Mouse (Mus musculus) CH12.LX (cell line): ENCODE results near the gene Xylt1. TPM values are rescaled to one million over a fixed set of nuclear protein-coding genes. Genes with fewer than 3 reads are reported as not detected.

Experiments
- DNase-seq: peaks from one replicate; pipeline ENCODE4 v3.0.0-alpha.2; 2013; ENCODE audit errors: extremely low read depth
- H3K27ac ChIP-seq: 2 replicates; pipeline ENCODE4 v1.5.1; 2012; ENCODE audit warnings: low read depth, mild to moderate bottlenecking, control low read depth, moderate library complexity; ENCODE audit not compliant: insufficient read depth
- H3K27me3 ChIP-seq: replicated peaks from 2 replicates; pipeline ENCODE3; 2012; ENCODE audit warnings: inconsistent platforms
- H3K36me3 ChIP-seq, 2 experiments: replicated peaks in 1 of 2; 2 replicates each; pipeline versions ENCODE3 to v1.6.1; 2012; ENCODE audit warnings: inconsistent platforms in 1 of 2, low read length in 1 of 2, mild to moderate bottlenecking in 1 of 2, mixed read lengths in 1 of 2, moderate library complexity in 1 of 2; ENCODE audit not compliant: control insufficient read depth in 1 of 2, insufficient read depth in 1 of 2
- H3K4me1 ChIP-seq, 2 experiments: 2 replicates each; pipeline ENCODE4 v1.6.1; 2012; ENCODE audit warnings: inconsistent platforms in 1 of 2, moderate library complexity in 1 of 2; ENCODE audit not compliant: insufficient read depth in 2 of 2, control insufficient read depth in 1 of 2
- H3K4me2 ChIP-seq: 2 replicates; pipeline ENCODE4 v1.6.1; 2012; ENCODE audit warnings: low read depth, mild to moderate bottlenecking, control low read depth; ENCODE audit not compliant: poor library complexity, insufficient read depth, severe bottlenecking
- H3K4me3 ChIP-seq, 3 experiments: fragments of 150-350 bp in 1 of 3; sonication (generic) in 1 of 3; replicated peaks in 1 of 3; 2 replicates each; pipeline versions ENCODE3 to v1.5.1; 2011 to 2012; ENCODE audit warnings: low read depth in 2 of 3, low read length in 2 of 3, mild to moderate bottlenecking in 2 of 3, moderate library complexity in 2 of 3, control low read depth in 1 of 3, improper control_type of control experiment in 1 of 3, inconsistent platforms in 1 of 3, mixed read lengths in 1 of 3; ENCODE audit not compliant: poor library complexity in 1 of 3
- H3K79me2 ChIP-seq: replicated peaks from 2 replicates; pipeline ENCODE4 v1.6.1; 2012; ENCODE audit warnings: mild to moderate bottlenecking, moderate library complexity; ENCODE audit not compliant: control insufficient read depth, poor library complexity, insufficient read depth, severe bottlenecking; ENCODE audit errors: extremely low read depth
- H3K9ac ChIP-seq: 2 replicates; pipeline ENCODE4 v1.6.1; 2012; ENCODE audit warnings: low read depth, mild to moderate bottlenecking, control low read depth, moderate library complexity; ENCODE audit not compliant: insufficient read depth
- H3K9me3 ChIP-seq: replicated peaks from 2 replicates; pipeline ENCODE3; 2012; ENCODE audit warnings: low read length, inconsistent platforms, mixed read lengths
- BHLHE40 ChIP-seq: IDR thresholded peaks from 2 replicates; pipeline ENCODE4 v1.6.1; 2011; ENCODE audit warnings: mild to moderate bottlenecking, low read depth, low read length, improper control_type of control experiment
- CHD1 ChIP-seq: IDR thresholded peaks from 2 replicates; pipeline ENCODE4 v1.6.1; 2012; ENCODE audit warnings: low read depth, low read length, improper control_type of control experiment, inconsistent platforms
- CHD2 ChIP-seq: IDR thresholded peaks from 2 replicates; pipeline ENCODE4 v1.6.1; 2011; ENCODE audit warnings: low read length, improper control_type of control experiment
- E2F4 ChIP-seq: IDR thresholded peaks from 2 replicates; pipeline ENCODE4 v1.6.1; 2011; ENCODE audit warnings: low read depth, low read length, improper control_type of control experiment; ENCODE audit not compliant: insufficient replicate concordance
- ELF1 ChIP-seq: IDR thresholded peaks from 2 replicates; pipeline ENCODE4 v1.6.1; 2014; ENCODE audit warnings: low read depth, mild to moderate bottlenecking, inconsistent platforms, low read length, improper control_type of control experiment
- GABPA ChIP-seq: IDR thresholded peaks from 2 replicates; pipeline ENCODE4 v1.6.1; 2012; ENCODE audit warnings: low read depth, low read length, improper control_type of control experiment, inconsistent platforms; ENCODE audit not compliant: insufficient replicate concordance
- HCFC1 ChIP-seq: IDR thresholded peaks from 2 replicates; pipeline ENCODE4 v1.6.1; 2012; ENCODE audit warnings: low read depth, mild to moderate bottlenecking, inconsistent platforms, low read length, improper control_type of control experiment
- IRF4 ChIP-seq: IDR thresholded peaks from 2 replicates; pipeline ENCODE4 v1.6.1; 2014; ENCODE audit warnings: low read depth, mild to moderate bottlenecking, inconsistent platforms, low read length, improper control_type of control experiment
- JUN ChIP-seq: IDR thresholded peaks from 2 replicates; pipeline ENCODE4 v1.6.1; 2011; ENCODE audit warnings: low read depth, mild to moderate bottlenecking, low read length, improper control_type of control experiment, moderate library complexity; ENCODE audit not compliant: insufficient read depth
- KAT2A ChIP-seq: IDR thresholded peaks from 2 replicates; pipeline ENCODE4 v1.6.1; 2012; ENCODE audit warnings: low read length, improper control_type of control experiment, inconsistent platforms; ENCODE audit not compliant: insufficient replicate concordance
- MEF2A ChIP-seq: IDR thresholded peaks from 2 replicates; pipeline ENCODE4 v1.6.1; 2014; ENCODE audit warnings: low read depth, mild to moderate bottlenecking, inconsistent platforms, low read length, improper control_type of control experiment, borderline replicate concordance
- MXI1 ChIP-seq: IDR thresholded peaks from 2 replicates; pipeline ENCODE4 v1.6.1; 2011; ENCODE audit warnings: mild to moderate bottlenecking, low read depth, low read length, improper control_type of control experiment
- MYC ChIP-seq: IDR thresholded peaks from 2 replicates; pipeline ENCODE4 v1.6.1; 2011; ENCODE audit warnings: low read depth, mild to moderate bottlenecking, improper control_type of control experiment, low read length
- NELFE ChIP-seq: IDR thresholded peaks from 2 replicates; pipeline ENCODE4 v1.6.1; 2011; ENCODE audit warnings: low read depth, low read length, improper control_type of control experiment
- POLR2A ChIP-seq: IDR thresholded peaks from 2 replicates; pipeline ENCODE4 v1.6.1; 2011; ENCODE audit warnings: low read depth, mild to moderate bottlenecking, improper control_type of control experiment, low read length
- POLR2AphosphoS2 ChIP-seq: IDR thresholded peaks from 2 replicates; pipeline ENCODE4 v1.6.1; 2011; ENCODE audit warnings: low read depth, low read length, improper control_type of control experiment
- RAD21 ChIP-seq: IDR thresholded peaks from 2 replicates; pipeline ENCODE4 v1.6.1; 2011; ENCODE audit warnings: low read depth, mild to moderate bottlenecking, low read length, improper control_type of control experiment, moderate library complexity
- RCOR1 ChIP-seq: conservative IDR thresholded peaks from 2 replicates; pipeline ENCODE4 v1.6.1; 2012; ENCODE audit warnings: low read depth, mild to moderate bottlenecking, inconsistent platforms, low read length, improper control_type of control experiment
- SIN3A ChIP-seq: IDR thresholded peaks from 2 replicates; pipeline ENCODE4 v1.6.1; 2012; ENCODE audit warnings: low read length, improper control_type of control experiment, inconsistent platforms
- SMC3 ChIP-seq: IDR thresholded peaks from 2 replicates; pipeline ENCODE4 v1.6.1; 2011; ENCODE audit warnings: low read depth, low read length, improper control_type of control experiment
- TBP ChIP-seq: conservative IDR thresholded peaks from 2 replicates; pipeline ENCODE4 v1.6.1; 2011; ENCODE audit warnings: low read depth, low read length, improper control_type of control experiment
- USF1 ChIP-seq: IDR thresholded peaks from 2 replicates; pipeline ENCODE4 v1.6.1; 2014; ENCODE audit warnings: low read depth, mild to moderate bottlenecking, inconsistent platforms, low read length, improper control_type of control experiment
- USF2 ChIP-seq: conservative IDR thresholded peaks from 2 replicates; pipeline ENCODE4 v1.6.1; 2011; ENCODE audit warnings: low read depth, low read length, improper control_type of control experiment
- ZC3H11A ChIP-seq: IDR thresholded peaks from 2 replicates; pipeline ENCODE4 v1.6.1; 2012; ENCODE audit warnings: low read depth, mild to moderate bottlenecking, inconsistent platforms, low read length, improper control_type of control experiment
- ZKSCAN1 ChIP-seq: IDR thresholded peaks from 2 replicates; pipeline ENCODE4 v1.6.1; 2012; ENCODE audit warnings: low read depth, inconsistent platforms, low read length, improper control_type of control experiment, borderline replicate concordance
- ZNF384 ChIP-seq: IDR thresholded peaks from 2 replicates; pipeline ENCODE4 v1.6.1; 2012; ENCODE audit warnings: low read depth, low read length, improper control_type of control experiment, inconsistent platforms
- dilution Hi-C: fragments of 300-500 bp; cut with MboI; formaldehyde crosslinking; loops from 2 replicates; pipeline ENCODE4 v1.14.3; 2020; ENCODE audit warnings: low sequenced_read_pairs; ENCODE audit not compliant: extremely low pct_unique_long_range_greater_than_20kb, extremely low pct_ligation_motif_present
- in situ Hi-C: fragments of 300-500 bp; cut with MboI; formaldehyde crosslinking; loops from 3 replicates; pipeline ENCODE4 v1.14.3; 2019; ENCODE audit warnings: low sequenced_read_pairs, low pct_ligation_motif_present, low pct_unique_long_range_greater_than_20kb, mixed read lengths
- polyA plus RNA-seq: library from polyadenylated mRNA; unstranded; fragments of >175 nt; gene quantifications from 2 replicates; pipeline ENCODE4 v1.2.1, GENCODE M21; 2012; ENCODE audit warnings: low read depth; ENCODE audit not compliant: insufficient read length
- total RNA-seq, 2 experiments: library from RNA; depleted of rRNA; stranded (reverse); fragments of 300-350 nt in 1 of 2; fragments of >200 nt in 1 of 2; gene quantifications; 2 replicates each; pipeline ENCODE4 v1.2.3; 2012 to 2014

Xylt1 gene
- total and polyA plus RNA-seq, 3 experiments: 0.38 to 0.84 (median 0.38) TPM

DNA sequence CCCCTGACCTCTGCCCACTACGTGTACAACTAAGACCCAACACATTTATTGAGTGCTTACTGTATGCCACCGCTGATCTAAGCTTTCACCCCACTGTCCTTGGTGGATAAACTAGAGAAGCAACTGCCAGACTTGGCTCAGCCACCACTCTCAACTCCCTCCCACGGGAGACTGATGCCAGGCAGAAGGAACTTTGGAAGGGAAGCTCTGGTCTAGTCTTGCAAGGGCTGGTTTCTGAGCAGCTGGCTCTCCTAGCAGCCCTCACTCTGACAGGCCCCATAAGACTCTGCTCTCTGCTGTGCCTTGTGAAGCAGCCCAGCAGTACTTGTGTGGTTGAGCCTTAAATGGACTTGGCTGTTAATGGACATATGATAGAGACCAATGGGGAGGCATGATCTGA is 60.2 kb downstream of the Xylt1 start:
- no peaks in the 10 kb centered on the region for H3K79me2 ChIP-seq
- in situ Hi-C loops: no loop called here
- peaks cover 0 to 18% of the 10 kb centered on the region in 2 experiments; a peak in 2 of 4 replicates for H3K4me1 ChIP-seq
- H3K27ac ChIP-seq: no peak overlapping the region
- no peak overlapping the region for H3K4me2 ChIP-seq
- H3K36me3 ChIP-seq: no peaks in the 10 kb centered on the region
- DNase-seq: no peak
- no peak overlapping the region for H3K9ac ChIP-seq
- no peak overlapping the region for H3K4me3 ChIP-seq
- TF ChIP-seq MYC: no peak
- no peak for TF ChIP-seq POLR2A
- no peak for TF ChIP-seq JUN
- no peak for TF ChIP-seq CHD1
- TF ChIP-seq HCFC1: no peak
- TF ChIP-seq USF2: no peak
- TF ChIP-seq USF1: no peak
- no peak for TF ChIP-seq POLR2AphosphoS2
- no peak for TF ChIP-seq ZNF384
- no peak for TF ChIP-seq NELFE
- no peak for TF ChIP-seq ZKSCAN1
- no peak for TF ChIP-seq ZC3H11A
- TF ChIP-seq RCOR1: no peak
- TF ChIP-seq E2F4: no peak
- no peak for TF ChIP-seq MXI1
- TF ChIP-seq, all 38 proteins: peak for 0
- Histone ChIP-seq H3K9me3 (no peaks in the 10 kb centered on the region), H3K27me3 (no peaks in the 10 kb centered on the region)
- dilution Hi-C loops: no loop called here

- H3K4me3 ChIP-seq: no peak overlapping the region
- H3K4me1 ChIP-seq: peaks cover 0 to 25% of the 10 kb centered on the region in 2 experiments; a peak in 2 of 4 replicates
- no peaks in the 10 kb centered on the region for H3K9me3 ChIP-seq
- in situ Hi-C loops: no loop called here
- H3K9ac ChIP-seq: no peak overlapping the region
- no peak for TF ChIP-seq CHD2
- no peak for TF ChIP-seq JUN
- TF ChIP-seq BHLHE40: no peak
- no peak for TF ChIP-seq POLR2AphosphoS2
- TF ChIP-seq ELF1: no peak
- no peak for TF ChIP-seq MEF2A
- TF ChIP-seq USF2: no peak
- no peak for TF ChIP-seq IRF4
- TF ChIP-seq KAT2A: no peak
- no peak for TF ChIP-seq RAD21
- TF ChIP-seq SIN3A: no peak
- no peak for TF ChIP-seq MYC
- TF ChIP-seq SMC3: no peak
- TF ChIP-seq ZC3H11A: no peak
- TF ChIP-seq POLR2A: no peak
- TF ChIP-seq TBP: no peak
- TF ChIP-seq GABPA: no peak
- dilution Hi-C loops: no loop called here
- H3K27me3 ChIP-seq: no peaks in the 10 kb centered on the region
- no peaks in the 10 kb centered on the region for H3K36me3 ChIP-seq
- H3K27ac ChIP-seq: no peak overlapping the region
- no peaks in the 10 kb centered on the region for H3K79me2 ChIP-seq
- DNase-seq: no peak
- H3K4me2 ChIP-seq: no peak overlapping the region
Measured at GRCm38 (mm10) chr7:117442639-117443038, 61.9 kb downstream of the Xylt1 start.
